Mouse (Mus musculus): ENCODE measurements around the gene Tomm40.
A peak's percentile ranks its signal among the peaks of the same experiment; 100 is the strongest.

Gene Tomm40

DNA sequence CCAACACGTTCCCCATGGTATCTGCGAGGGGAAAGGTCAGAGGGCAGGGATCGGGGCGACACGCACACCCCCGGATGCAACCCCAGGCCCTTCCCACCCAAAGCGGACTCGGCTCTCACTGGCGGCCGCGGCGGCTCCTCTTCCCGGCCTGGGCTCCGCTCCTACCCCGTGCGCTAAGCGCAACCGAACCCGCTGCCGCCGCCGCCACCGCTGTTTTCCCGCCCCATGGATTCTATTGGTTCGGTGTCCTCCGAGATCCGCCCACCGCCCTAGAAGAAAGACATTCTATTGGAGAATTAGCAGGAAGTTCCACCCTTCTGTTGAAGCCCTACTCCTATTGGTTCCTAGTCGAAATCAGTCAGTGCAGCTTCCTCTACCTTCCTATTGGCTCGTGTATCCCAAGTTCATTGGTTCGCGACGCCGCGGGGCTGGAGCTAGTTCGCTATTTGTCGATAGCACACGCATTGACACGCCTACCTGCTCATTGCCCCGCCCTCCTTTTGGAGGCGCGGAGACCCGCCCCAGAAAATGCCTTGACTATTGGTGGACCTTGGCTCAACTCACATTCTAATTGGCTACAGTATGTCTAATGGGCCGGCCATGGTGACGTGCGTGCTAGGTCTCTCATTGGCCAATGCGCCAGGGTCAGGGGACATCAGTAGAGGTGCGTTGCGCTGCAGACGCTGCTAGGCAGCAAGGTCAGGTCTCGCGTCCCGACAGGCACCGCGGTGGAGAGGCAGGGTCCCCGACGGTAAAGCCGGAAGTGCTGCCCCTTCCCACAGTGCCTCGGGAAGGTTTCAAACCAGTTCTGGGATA is at the start of gene Tomm40:
Gene Tomm40, minus strand, starts transcription at position 200 of the 816 bp plus-strand sequence.
- DNase-seq = peak; percentile 98 to 99

DNA sequence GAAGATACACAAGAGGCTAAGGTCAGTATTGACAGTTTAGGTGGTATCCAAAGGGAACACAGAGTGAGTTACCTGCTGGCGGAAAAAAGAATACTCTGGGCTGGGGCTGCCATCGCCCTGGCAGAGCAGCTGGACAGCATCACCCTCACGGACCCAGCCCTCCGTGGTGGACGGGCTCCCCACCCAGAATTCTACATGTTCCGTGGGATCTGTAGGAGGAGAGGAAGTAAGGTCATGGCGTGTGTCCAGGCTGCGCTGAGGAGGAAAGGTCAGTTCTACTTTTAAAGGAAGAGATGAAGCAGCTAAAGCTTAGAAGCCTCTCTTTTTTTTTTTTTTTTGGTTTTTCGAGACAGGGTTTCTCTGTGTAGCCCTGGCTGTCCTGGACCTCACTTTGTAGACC is 49.3 kb upstream of the Tomm40 start:
- DNase-seq = no peak

DNA sequence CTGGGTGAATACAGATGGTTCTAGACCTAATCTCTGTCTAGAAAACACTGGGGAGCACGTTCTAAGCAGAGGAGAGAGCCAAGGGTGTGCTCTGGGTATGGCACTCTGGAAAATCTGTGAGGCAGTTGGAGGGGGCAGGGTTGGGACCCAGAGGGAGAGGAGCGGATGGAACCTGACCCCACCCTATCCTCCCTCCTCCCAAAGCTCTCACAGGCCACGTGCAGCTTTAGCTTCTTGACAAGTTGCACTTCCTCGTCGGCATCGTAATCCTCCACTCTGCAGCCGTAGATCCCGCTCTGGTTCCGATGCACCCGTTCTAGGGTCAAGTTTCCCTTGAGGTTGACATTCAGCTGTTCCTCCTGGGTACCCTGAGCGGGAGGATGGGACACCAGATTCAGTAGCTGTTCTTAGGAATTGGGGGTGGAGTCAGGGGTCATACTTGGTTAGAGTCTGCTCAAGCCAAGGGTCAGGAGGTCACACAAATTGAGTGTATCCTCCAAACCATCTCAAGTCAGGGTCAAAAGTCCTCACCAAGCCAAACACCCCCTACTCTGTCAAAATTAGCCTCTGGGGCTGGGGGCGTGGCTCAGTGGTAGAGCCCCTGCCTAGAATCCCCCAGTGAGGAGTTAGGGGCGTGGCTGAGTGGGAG is 48.7 kb upstream of the Tomm40 start:
- no peak for DNase-seq

DNA sequence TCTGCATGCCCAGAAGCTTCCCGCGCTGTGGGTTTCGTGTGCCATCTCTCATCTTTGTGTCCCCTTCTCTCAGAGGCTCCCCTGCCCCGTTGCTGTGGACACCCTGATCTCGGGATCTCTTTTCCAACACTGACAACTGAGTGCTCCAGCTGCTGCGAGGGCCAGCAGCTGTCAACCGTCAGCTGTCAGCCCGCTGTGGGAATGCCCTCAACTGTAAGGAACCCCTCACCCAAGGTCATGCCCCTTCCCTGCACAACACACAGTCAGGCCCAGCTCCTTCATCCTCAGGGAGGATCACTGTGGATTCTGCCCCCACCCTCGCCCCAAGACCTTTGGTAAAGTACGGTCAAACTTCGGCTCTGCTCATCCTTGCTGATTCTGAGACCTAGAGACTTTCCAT is 47.0 kb upstream of the Tomm40 start:
- DNase-seq = no peak

DNA sequence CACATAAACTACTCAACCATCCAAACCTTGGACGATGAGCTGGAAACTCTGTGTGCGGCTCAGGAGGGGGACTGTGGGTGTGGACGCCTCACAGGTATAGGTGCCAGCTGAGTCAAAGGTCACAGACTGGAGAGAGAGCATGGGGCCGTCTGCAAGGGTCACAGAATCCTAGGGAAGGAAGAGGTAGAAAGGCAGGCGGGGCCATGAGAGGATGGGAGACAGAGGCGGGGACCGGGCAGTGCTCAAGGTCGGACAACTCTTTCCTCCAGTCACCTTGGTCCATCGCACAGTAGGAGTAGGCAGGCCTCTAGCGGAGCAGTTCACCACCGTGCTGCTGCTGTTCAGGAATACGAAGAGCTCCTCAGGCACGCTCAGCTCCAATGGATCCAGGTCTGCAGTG is 44.8 kb upstream of the Tomm40 start:
- DNase-seq = no peak

DNA sequence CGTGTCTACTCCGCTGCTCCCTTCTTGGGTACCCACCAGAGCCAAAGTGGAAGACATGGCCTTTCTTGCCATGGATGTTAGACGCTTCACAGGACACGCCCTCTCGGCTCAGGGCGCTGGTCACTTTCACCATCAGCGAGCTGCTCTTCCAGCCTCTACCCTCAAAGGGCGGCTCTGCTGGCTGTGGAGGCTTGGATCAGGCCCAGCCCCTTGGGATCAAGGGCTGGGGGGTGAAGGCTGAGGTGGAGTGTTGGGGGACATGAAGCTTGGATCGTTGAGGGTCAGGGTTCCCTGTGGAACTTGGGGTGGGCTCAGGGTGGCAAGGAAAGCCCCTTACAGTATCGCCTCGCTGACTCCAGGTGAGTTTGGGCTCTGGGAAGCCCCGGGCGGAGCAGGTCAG is 43.4 kb upstream of the Tomm40 start:
- DNase-seq = no peak

DNA sequence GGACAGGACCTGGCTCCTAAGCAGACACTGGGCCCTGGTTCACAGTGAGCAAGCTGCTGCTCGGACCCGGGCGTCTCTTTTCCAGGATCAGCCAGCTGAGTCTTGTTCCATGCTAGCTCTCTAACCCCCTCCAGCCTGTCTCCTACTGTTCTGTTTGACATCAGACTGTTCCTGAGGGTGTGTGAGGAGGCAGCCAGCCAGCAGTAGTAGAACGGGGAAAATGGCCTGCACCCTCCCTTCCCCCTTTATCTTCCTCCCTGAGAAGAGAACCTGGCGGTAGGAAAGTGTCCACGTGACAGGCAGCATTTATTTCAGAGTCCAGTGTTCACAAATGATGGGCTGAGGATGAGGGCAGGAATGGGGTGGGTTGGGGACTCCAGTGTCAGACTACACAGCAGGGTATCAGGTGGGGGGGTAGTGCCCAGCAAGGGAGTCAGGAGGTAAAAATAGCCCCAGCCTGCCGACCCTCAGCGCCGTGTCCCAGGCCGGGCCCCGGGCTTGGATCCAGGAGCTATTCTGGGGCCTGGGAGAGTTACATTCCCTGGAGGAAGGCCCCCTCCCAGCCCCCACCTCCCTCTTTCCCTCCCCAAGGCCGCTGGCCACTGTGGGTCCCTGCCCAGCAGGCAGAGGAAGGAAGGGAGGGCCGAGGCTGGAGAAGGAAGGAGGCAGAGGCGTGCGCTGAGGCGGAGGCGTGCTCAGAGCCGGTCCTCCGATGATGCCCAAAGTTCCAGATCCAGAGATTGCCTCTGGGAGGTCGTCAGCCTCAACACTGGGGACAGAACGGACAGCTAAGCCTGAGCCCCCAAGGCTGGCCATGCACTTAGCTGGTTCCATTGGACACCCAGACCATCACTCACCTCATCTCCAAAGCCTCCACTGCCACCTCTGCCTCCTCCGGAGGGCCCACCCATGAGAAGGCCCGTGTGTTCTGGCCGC is 40.9 kb upstream of the Tomm40 start:
- no peak for DNase-seq

DNA sequence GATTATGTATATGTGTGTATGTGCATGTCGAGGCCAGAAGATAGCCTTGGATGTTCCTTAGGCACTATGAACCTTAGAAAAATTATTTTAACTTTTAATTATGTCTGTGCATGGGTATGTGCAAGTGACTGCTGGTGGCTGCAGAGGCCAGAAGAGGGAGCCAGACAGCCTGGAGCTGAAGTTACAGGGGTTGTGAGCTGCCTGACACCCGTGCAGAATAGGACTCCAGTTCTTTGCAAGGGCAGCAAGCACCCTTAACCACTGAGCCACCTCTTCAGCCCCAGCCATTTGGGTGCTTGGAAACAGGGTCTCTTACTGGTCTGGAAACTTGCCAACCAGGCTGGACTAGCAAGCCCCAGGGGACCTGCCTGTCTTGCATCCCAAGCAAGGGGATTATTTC is 39.8 kb upstream of the Tomm40 start:
- DNase-seq = no peak

DNA sequence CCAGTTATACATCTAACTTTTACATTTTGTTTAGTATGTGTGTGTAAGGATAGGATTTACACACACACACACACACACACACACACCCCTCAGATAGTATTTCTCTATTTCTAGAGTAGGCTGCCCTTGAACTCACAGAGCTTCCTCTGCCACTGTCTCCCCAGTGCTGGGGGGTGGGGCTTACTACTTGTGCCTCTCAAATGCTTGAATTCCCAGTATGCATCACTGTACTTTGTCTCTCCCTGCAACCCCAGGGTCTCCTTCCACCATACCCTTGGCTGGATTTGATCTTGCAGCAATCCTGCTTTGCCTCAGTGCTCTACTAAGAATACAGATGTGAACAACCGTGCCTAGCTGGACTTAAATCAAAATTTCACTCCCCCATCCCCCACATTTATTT is 38.8 kb upstream of the Tomm40 start:
- no peak for DNase-seq

DNA sequence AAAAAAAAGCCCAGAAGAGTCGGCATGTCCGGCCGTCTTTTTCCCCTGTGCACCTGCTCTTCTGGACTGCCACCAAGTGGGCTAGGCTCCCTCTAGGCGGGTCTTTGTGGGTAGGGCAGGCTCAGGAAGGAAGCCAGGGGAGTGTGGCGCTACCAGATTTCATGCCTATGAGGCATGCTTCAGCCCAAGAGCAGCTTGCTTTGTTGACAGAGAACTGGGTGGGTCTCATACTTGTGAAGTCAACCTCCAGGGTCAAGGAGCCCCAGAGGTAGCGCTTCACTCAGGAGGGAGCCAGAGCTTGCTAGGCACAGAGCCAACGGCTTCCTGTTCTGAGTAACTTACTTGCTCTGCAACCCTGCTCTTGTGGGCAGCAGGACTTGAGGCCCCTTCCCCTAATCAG is 38.3 kb upstream of the Tomm40 start:
- no peak for DNase-seq

DNA sequence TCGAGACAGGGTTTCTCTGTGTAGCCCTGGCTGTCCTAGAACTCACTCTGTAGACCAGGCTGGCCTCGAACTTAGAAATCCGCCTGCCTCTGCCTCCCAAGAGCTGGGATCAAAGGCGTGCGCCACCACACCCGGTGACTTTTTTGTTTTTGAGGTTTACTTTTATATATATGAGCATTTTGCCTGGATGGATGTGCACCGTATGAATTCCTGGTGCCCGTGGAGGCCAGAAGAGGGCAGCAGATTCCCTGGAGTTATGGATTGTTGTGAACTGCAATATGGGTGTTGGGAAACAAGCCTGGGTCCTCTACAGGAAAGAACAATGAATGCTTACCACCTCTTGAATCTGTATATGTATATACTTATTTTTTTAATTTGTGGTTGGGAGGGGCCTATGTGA is 37.4 kb upstream of the Tomm40 start:
- no peak for DNase-seq

DNA sequence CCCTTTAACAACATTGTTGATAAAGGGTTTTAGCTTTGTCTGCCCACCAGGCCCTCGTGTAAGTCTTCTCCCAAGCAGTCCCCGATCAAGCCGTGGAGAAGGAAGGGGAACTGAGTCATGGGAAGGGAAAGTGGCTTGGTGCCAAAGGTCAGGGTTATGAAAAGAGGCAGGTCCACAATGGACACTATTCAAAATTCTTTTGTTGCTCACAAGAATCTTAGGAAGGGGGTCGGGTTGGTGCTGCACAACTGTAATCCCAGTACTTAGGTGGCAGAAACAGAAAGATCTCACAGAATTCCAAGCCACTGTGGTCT is 35.8 kb upstream of the Tomm40 start:
- DNase-seq = no peak

DNA sequence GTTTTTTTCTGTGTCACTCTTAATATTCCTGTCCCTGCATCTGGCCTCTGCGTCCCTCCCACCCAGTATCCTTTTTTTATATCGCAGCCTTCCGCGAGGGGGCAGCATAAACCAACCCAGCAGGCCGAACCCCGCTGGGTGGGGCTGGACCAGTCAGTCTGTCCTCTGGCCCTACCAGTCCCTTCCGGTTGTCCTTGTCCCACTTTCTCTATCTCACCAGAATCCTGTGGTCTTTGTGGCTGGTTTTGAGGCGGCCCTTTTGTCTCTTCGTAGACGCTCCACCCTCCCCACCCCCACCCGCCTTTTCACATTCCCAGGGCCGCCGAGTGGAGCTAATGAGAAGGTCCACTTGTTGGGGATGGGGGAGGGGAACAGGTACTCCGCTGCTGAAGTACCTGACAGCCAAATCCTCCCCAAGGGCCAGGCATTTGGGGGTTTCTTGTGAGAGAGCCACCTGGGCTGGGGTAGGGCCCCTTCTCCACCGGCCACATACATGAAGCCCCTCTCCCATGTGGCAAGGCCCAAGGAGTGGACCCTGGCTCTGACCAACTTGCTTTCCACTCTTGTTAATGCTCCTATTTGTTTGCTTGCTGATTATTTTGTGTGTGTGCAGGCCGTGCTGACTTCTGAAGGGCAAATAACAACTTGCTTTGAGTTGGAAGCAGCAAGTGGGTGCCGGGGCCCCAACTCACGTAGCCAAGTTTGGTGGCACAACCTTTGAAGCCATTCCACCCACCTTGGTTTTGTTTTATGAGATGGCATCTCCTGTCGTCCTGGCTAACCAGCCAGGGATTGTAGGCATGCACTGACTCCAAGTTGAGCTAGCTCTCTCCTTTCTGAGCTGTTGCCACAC is 35.2 kb upstream of the Tomm40 start, which contains the start of gene Nectin2:
Gene Nectin2, minus strand, starts transcription at position 267 of the 853 bp plus-strand sequence.
- peak; percentile 75 to 76 for DNase-seq

DNA sequence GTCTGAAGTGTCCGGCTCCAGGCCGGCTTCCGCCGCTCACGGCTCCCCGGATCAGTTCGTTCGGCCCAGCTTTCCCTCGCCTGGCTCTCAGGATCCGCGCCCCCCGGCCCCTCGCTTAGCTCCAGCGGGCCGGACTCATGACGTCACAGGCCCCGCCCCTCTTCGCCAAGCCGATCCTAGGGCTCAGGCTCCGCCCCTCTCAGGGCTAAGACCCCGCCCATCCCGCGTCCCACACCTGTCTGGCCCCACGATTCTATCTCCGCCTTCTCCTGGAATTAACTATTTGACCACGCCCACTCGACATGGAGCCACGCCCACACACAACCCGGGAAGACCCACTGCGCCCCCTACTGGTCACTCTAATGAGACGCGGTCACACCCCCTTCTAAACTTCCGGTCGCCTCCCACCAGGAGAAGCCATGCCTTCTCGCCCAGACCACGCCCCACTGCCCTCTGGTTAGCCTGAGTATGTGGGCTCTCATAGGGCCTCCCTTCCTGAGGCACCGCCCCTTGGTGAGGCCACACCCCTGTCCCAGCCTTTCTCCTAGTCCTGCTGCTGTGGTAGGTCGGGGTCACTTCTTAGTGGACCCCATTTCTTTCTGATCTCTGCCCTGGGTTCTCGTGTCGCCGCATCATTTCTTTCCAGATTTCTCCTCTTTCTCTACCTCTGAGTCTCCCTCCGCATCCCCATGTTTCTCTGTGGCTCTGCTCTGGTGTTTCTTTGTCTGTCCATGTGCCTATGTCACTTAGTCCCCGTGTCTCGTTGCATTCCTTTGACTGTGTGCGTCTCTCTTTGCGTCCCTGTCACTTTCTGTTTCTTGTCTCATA is 34.4 kb upstream of the Tomm40 start:
- DNase-seq = peak; percentile 83 to 84

DNA sequence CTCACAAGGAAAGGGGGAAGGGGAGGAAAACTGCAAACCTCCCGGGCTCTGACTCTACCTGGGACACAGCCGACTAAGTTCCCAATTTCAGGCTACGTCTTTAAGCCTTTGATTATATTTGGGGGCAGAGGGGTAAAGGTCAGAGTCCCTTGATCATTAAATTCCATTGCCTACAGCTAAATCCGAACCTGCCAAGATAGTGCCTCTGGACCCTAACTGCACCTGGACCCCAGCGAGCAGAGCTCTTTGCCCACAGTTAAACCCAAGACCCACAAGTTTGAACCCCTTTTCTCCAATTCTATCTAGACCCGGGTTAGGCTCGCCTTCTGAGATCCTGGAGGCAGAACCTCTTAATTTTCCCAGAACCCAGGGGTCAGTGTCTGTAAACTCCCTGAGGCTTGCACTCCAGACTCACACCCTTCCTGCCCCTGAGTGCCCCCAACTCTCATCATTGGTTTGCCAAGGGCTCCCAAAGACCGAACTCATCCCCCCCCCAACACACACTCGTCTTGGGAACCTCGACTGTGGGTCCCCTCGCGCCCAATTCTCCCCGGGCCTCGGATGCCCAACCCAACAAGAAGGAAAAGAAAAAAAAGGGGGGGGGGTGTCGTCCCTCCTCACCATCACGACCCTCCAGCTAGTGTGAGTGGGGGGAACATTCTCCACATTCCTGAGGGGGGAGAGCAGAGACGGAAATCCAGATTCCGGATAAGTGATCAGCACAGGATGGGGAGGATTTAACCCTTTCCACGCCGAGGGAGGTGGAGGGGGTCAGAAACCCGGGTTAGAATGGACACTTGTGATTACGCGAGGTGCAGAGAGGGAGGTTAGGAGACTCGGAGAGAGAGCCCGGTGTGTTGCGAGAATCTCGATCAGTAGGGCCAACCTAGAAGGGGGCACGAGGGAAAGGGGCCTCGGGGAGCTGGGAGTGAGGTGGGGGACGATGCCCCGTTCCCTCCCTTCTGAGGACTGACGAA is 33.3 kb upstream of the Tomm40 start:
- DNase-seq = no peak

DNA sequence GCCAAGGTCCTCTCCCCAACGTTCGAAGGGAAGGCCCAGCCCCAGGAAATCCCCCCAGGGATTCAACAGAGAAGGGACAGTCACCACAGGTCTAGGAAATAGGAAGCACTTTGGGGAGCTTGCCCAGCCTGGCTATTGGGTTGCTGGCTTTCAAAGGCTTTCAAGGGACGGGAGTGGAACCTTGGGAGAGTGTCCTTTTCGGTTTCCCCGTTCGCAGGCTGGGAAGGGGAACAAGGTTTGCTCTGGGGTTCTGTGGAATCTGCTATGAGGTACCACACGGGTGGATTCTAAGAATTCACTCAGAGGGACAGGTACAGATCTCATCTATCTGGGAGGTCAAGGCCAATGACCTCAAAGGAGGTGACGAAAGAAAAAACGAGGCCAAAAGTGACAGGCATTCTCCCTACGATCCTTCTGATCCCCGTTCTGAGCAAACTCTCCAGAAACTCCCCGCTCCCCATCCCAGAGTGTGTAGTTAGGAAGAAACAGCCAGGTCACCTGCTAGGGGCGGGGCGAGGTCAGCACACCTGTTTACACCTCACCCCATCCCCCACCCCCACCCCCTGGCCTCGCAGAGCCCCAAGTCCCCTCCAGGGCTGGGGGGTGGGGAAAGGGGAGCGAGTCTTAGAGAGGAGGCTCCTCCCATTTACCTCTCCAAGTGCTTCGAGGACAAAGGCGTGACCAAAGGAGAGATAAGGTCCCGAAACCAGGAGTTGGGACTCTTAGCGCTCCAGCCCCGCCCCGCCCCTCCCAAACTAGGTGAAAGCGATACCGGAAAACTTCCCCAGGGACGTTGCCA is 32.4 kb upstream of the Tomm40 start:
- no peak for DNase-seq

DNA sequence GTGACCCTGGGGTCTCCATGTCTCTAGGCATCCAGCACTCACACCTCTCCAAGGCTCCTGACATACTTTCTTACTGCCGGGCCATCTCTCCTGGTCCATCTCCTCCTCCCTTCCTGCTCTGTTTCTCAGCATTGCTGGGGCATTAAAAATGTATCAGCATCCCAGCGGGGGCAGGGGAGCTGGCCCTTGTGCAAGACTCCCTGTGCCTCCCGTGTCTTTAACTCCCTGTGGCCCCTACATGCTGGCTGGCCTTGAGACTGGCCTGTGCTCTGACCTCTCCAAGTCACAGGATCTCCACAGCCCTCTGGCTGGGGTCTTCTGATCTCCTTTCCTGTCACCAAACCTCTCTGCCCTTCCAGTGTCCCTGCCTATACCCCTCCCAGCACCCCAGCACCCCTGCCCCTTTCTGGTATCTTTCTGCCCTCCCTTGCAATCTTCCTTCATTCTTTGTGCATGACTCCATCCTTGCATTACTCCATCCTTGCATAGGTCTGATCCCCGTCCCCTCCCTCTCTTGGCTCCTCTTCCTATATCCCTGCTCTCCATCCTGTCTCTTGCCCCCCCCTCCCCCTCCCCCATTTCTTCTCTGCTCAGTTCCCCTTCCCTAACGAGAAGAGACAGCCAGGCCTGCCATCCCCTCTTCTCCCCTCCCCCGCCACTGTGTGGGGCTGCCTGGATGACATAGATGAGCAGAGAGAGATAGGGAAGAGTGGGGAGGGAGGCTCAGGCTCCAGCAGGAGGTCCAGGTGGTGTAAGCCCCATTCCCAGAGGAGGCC is 31.4 kb upstream of the Tomm40 start:
- DNase-seq = no peak

DNA sequence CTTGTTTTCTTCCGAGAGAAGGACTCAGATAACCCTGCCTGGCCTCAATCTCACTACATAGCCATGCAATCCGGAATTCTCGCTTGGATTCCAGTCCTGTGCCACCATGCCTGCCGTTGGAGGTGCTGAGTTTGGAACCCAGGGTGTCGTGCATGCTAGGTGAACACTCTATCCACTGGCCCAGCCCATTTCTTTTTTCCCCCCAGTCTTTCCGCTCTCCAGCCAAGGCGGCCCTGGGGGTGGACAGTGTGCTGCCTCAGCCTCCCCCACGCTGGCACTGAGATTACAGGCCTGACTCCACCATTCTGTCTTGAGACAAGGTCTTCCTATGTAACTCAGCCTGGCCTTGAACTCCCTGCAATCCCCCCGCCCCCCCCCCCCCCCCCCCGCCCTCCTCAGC is 30.7 kb upstream of the Tomm40 start:
- DNase-seq = no peak

All from B cell, adult 2 months (primary cell).